Mouse (Mus musculus): ENCODE measurements around the gene Lef1. TPM values are rescaled to one million over a fixed set of nuclear protein-coding genes. Genes with fewer than 3 reads are reported as not detected.

Lef1 gene
- polyA plus RNA-seq, 1 experiment, result 4.5 TPM

GRCm38 (mm10) chr3:131212200-131212599, 101.9 kb downstream of the Lef1 start:
- TF ChIP-seq MYOD1 (IDR thresholded peaks at IDR 0.05; ENCODE audit: control insufficient read depth in 1 of 3, insufficient read length in 2 of 3, low read depth in 2 of 3) (no peak), POLR2AphosphoS2 (IDR thresholded peaks at IDR 0.05; ENCODE audit: insufficient read length, low read depth) (no peak)
- H3ac ChIP-seq (ENCODE audit: control insufficient read depth, insufficient read length), result no peak overlapping the region
- no peaks in the 10 kb centered on the region for H3K27me3 ChIP-seq (ENCODE audit: control insufficient read depth, insufficient read depth, insufficient read length)
- no peak overlapping the region for H3K4me2 ChIP-seq (ENCODE audit: low read depth)
- H3K79me2 ChIP-seq (ENCODE audit: control insufficient read depth, insufficient read depth), result no peaks in the 10 kb centered on the region
- H3K36me3 ChIP-seq (ENCODE audit: control insufficient read depth, insufficient read depth), result no peaks in the 10 kb centered on the region
- no peak overlapping the region for H3K4me3 ChIP-seq

GRCm38 (mm10) chr3:131214060-131214658, 103.9 kb downstream of the Lef1 start:
- H3K36me3 ChIP-seq (ENCODE audit: control insufficient read depth, insufficient read depth), result no peaks in the 10 kb centered on the region
- no peak for TF ChIP-seq USF1 (IDR thresholded peaks at IDR 0.05; ENCODE audit: low read depth)
- TF ChIP-seq MYOD1 (IDR thresholded peaks at IDR 0.05; ENCODE audit: control insufficient read depth in 1 of 3, insufficient read length in 2 of 3, low read depth in 2 of 3), result no peak
- TF ChIP-seq E2F4 (IDR thresholded peaks at IDR 0.05; ENCODE audit: insufficient read depth), result no peak
- no peak for TF ChIP-seq TCF12 (IDR thresholded peaks at IDR 0.05; ENCODE audit: insufficient read depth, poor library complexity, severe bottlenecking)
- TF ChIP-seq MYOG (IDR thresholded peaks at IDR 0.05; ENCODE audit: control insufficient read depth in 1 of 3, insufficient read depth in 1 of 3, insufficient read length in 2 of 3, low read depth in 2 of 3), result no peak
- no peak for TF ChIP-seq TCF3 (IDR thresholded peaks at IDR 0.05; ENCODE audit: insufficient read length, low read depth)
- TF ChIP-seq SRF (IDR thresholded peaks at IDR 0.05; ENCODE audit: control insufficient read depth, insufficient read length, low read depth), result no peak
- TF ChIP-seq CEBPB (IDR thresholded peaks at IDR 0.05; ENCODE audit: insufficient read depth, poor library complexity, severe bottlenecking), result no peak
- no peak for TF ChIP-seq POLR2A (IDR thresholded peaks at IDR 0.05; ENCODE audit: insufficient read length, low read depth)
- no peak for TF ChIP-seq MAX (IDR thresholded peaks at IDR 0.05; ENCODE audit: low read depth)
- no peak for TF ChIP-seq REST (IDR thresholded peaks at IDR 0.05; ENCODE audit: insufficient read depth, insufficient read length)
- no peak for TF ChIP-seq POLR2AphosphoS2 (IDR thresholded peaks at IDR 0.05; ENCODE audit: insufficient read length, low read depth)
- no peaks in the 10 kb centered on the region for H3K27me3 ChIP-seq (ENCODE audit: control insufficient read depth, insufficient read depth, insufficient read length)
- no peak overlapping the region for H3K4me3 ChIP-seq
- H3ac ChIP-seq (ENCODE audit: control insufficient read depth, insufficient read length), result no peak overlapping the region
- H3K79me2 ChIP-seq (ENCODE audit: control insufficient read depth, insufficient read depth), result no peaks in the 10 kb centered on the region
- no peak overlapping the region for H3K4me2 ChIP-seq (ENCODE audit: low read depth)

GRCm38 (mm10) chr3:131214841-131215240, 104.6 kb downstream of the Lef1 start:
- TF ChIP-seq USF1 (IDR thresholded peaks at IDR 0.05; ENCODE audit: low read depth) (no peak), MYOG (IDR thresholded peaks at IDR 0.05; ENCODE audit: control insufficient read depth in 1 of 3, insufficient read depth in 1 of 3, insufficient read length in 2 of 3, low read depth in 2 of 3) (no peak)
- H3K79me2 ChIP-seq (ENCODE audit: control insufficient read depth, insufficient read depth), result no peaks in the 10 kb centered on the region
- no peak overlapping the region for H3ac ChIP-seq (ENCODE audit: control insufficient read depth, insufficient read length)
- no peak overlapping the region for H3K4me2 ChIP-seq (ENCODE audit: low read depth)
- no peaks in the 10 kb centered on the region for H3K36me3 ChIP-seq (ENCODE audit: control insufficient read depth, insufficient read depth)
- H3K27me3 ChIP-seq (ENCODE audit: control insufficient read depth, insufficient read depth, insufficient read length), result no peaks in the 10 kb centered on the region
- no peak overlapping the region for H3K4me3 ChIP-seq

- TF ChIP-seq POLR2AphosphoS2 (IDR thresholded peaks at IDR 0.05; ENCODE audit: insufficient read length, low read depth), result no peak
- TF ChIP-seq USF1 (IDR thresholded peaks at IDR 0.05; ENCODE audit: low read depth), result no peak
- TF ChIP-seq REST (IDR thresholded peaks at IDR 0.05; ENCODE audit: insufficient read depth, insufficient read length), result no peak
- H3K27me3 ChIP-seq (ENCODE audit: control insufficient read depth, insufficient read depth, insufficient read length), result no peaks in the 10 kb centered on the region
- H3ac ChIP-seq (ENCODE audit: control insufficient read depth, insufficient read length), result no peak overlapping the region
- H3K4me3 ChIP-seq, result no peak overlapping the region
- no peaks in the 10 kb centered on the region for H3K36me3 ChIP-seq (ENCODE audit: control insufficient read depth, insufficient read depth)
- no peak overlapping the region for H3K4me2 ChIP-seq (ENCODE audit: low read depth)
- H3K79me2 ChIP-seq (ENCODE audit: control insufficient read depth, insufficient read depth), result no peaks in the 10 kb centered on the region
Observed at GRCm38 (mm10) chr3:131218636-131219390, 108.5 kb downstream of the Lef1 start.

- H3K79me2 ChIP-seq (ENCODE audit: control insufficient read depth, insufficient read depth), result no peaks in the 10 kb centered on the region
- no peaks in the 10 kb centered on the region for H3K27me3 ChIP-seq (ENCODE audit: control insufficient read depth, insufficient read depth, insufficient read length)
- H3ac ChIP-seq (ENCODE audit: control insufficient read depth, insufficient read length), result no peak overlapping the region
- H3K4me2 ChIP-seq (ENCODE audit: low read depth), result no peak overlapping the region
- no peak overlapping the region for H3K4me3 ChIP-seq
- no peaks in the 10 kb centered on the region for H3K36me3 ChIP-seq (ENCODE audit: control insufficient read depth, insufficient read depth)
- TF ChIP-seq POLR2AphosphoS2 (IDR thresholded peaks at IDR 0.05; ENCODE audit: insufficient read length, low read depth) (peak; percentile 21), MYOD1 (IDR thresholded peaks at IDR 0.05; ENCODE audit: control insufficient read depth in 1 of 3, insufficient read length in 2 of 3, low read depth in 2 of 3) (no peak)
Observed at GRCm38 (mm10) chr3:131228083-131228482, 117.8 kb downstream of the Lef1 start.

GRCm38 (mm10) chr3:131237061-131237460, 126.8 kb downstream of the Lef1 start:
- Histone ChIP-seq H3ac (ENCODE audit: control insufficient read depth, insufficient read length) (no peak overlapping the region), H3K27me3 (ENCODE audit: control insufficient read depth, insufficient read depth, insufficient read length) (no peaks in the 10 kb centered on the region), H3K4me2 (ENCODE audit: low read depth) (no peak overlapping the region), H3K36me3 (ENCODE audit: control insufficient read depth, insufficient read depth) (no peaks in the 10 kb centered on the region), H3K4me3 (no peak overlapping the region), H3K79me2 (ENCODE audit: control insufficient read depth, insufficient read depth) (no peaks in the 10 kb centered on the region)
- TF ChIP-seq POLR2A (IDR thresholded peaks at IDR 0.05; ENCODE audit: insufficient read length, low read depth), result no peak
- TF ChIP-seq POLR2AphosphoS2 (IDR thresholded peaks at IDR 0.05; ENCODE audit: insufficient read length, low read depth), result no peak
- no peak for TF ChIP-seq E2F4 (IDR thresholded peaks at IDR 0.05; ENCODE audit: insufficient read depth)
- TF ChIP-seq MYOG (IDR thresholded peaks at IDR 0.05; ENCODE audit: control insufficient read depth in 1 of 3, insufficient read depth in 1 of 3, insufficient read length in 2 of 3, low read depth in 2 of 3), result no peak
- TF ChIP-seq CEBPB (IDR thresholded peaks at IDR 0.05; ENCODE audit: insufficient read depth, poor library complexity, severe bottlenecking), result no peak
- TF ChIP-seq USF1 (IDR thresholded peaks at IDR 0.05; ENCODE audit: low read depth), result no peak
- no peak for TF ChIP-seq MAX (IDR thresholded peaks at IDR 0.05; ENCODE audit: low read depth)
- TF ChIP-seq SRF (IDR thresholded peaks at IDR 0.05; ENCODE audit: control insufficient read depth, insufficient read length, low read depth), result no peak
- TF ChIP-seq TCF3 (IDR thresholded peaks at IDR 0.05; ENCODE audit: insufficient read length, low read depth), result no peak
- TF ChIP-seq TCF12 (IDR thresholded peaks at IDR 0.05; ENCODE audit: insufficient read depth, poor library complexity, severe bottlenecking), result no peak
- no peak for TF ChIP-seq REST (IDR thresholded peaks at IDR 0.05; ENCODE audit: insufficient read depth, insufficient read length)
